Mouse (Mus musculus) ES-E14 (cell line): Measurements from ENCODE around the gene Ggt1. TPM values are rescaled to one million over a fixed set of nuclear protein-coding genes. Genes with fewer than 3 reads are reported as not detected.
"Not testable (repeated sequence)": the region's sequence is repeated elsewhere in the genome, so short reads cannot be mapped to it uniquely, and the experiment has no call there.

Experiments used
- DNase-seq: peaks from one replicate; pipeline ENCODE4 v3.0.0-alpha.2; 2013; ENCODE audit warnings: low read depth, low spot score
- H3K27ac ChIP-seq: 2 replicates; pipeline ENCODE4 v1.5.1; 2012; ENCODE audit warnings: low read depth, mild to moderate bottlenecking, low read length, moderate library complexity, mixed read lengths; ENCODE audit not compliant: poor library complexity, insufficient read depth, severe bottlenecking
- H3K36me3 ChIP-seq: 2 replicates; pipeline ENCODE4 v1.6.1; 2012; ENCODE audit warnings: mild to moderate bottlenecking, low read length, moderate library complexity, mixed read lengths; ENCODE audit not compliant: control insufficient read depth, poor library complexity, insufficient read depth, severe bottlenecking
- H3K4me1 ChIP-seq, 2 experiments: fragments of 150-350 bp in 1 of 2; sonication (generic) in 1 of 2; 2 replicates each; pipeline ENCODE4 v1.6.1; 2012; ENCODE audit warnings: low read length in 2 of 2, mild to moderate bottlenecking in 1 of 2, mixed read lengths in 1 of 2; ENCODE audit not compliant: control insufficient read depth in 2 of 2, insufficient read depth in 2 of 2, poor library complexity in 1 of 2
- H3K4me3 ChIP-seq, 2 experiments: fragments of 150-350 bp in 1 of 2; sonication (generic) in 1 of 2; 2 replicates each; pipeline ENCODE4 v1.5.1; 2012; ENCODE audit warnings: low read length in 2 of 2, low read depth in 1 of 2, mild to moderate bottlenecking in 1 of 2, mixed read lengths in 1 of 2; ENCODE audit not compliant: insufficient read depth in 1 of 2, poor library complexity in 1 of 2, severe bottlenecking in 1 of 2
- H3K9ac ChIP-seq: 2 replicates; pipeline ENCODE4 v1.6.1; 2012; ENCODE audit warnings: low read depth, mild to moderate bottlenecking, low read length, mixed read lengths; ENCODE audit not compliant: poor library complexity, insufficient read depth, severe bottlenecking
- H3K9me3 ChIP-seq: fragments of 150-350 bp; sonication (generic); 2 replicates; pipeline ENCODE4 v1.6.1; 2012; ENCODE audit warnings: low read depth, mild to moderate bottlenecking, low read length; ENCODE audit not compliant: control insufficient read depth, insufficient read depth
- CHD2 ChIP-seq: IDR thresholded peaks from 2 replicates; pipeline ENCODE4 v1.6.1; 2014; ENCODE audit warnings: mild to moderate bottlenecking, low read depth, low read length, inconsistent platforms
- HCFC1 ChIP-seq: IDR thresholded peaks from 2 replicates; pipeline ENCODE4 v1.6.1; 2012; ENCODE audit warnings: low read length, inconsistent platforms, borderline replicate concordance; ENCODE audit not compliant: insufficient read depth
- MAFK ChIP-seq: IDR thresholded peaks from 2 replicates; pipeline ENCODE4 v1.6.1; 2014; ENCODE audit warnings: mild to moderate bottlenecking, low read depth, low read length, inconsistent platforms; ENCODE audit not compliant: insufficient read depth
- ZC3H11A ChIP-seq: IDR thresholded peaks from 2 replicates; pipeline ENCODE4 v1.6.1; 2012; ENCODE audit warnings: low read depth, mild to moderate bottlenecking, inconsistent platforms, low read length, borderline replicate concordance
- ZNF384 ChIP-seq: IDR thresholded peaks from 2 replicates; pipeline ENCODE4 v1.6.1; 2012; ENCODE audit warnings: low read depth, low read length, inconsistent platforms
- in situ Hi-C, 2 experiments: fragments of 600-800 bp; cut with MboI; formaldehyde crosslinking; loops; one replicate each; pipeline ENCODE4 v1.15.1; 2025; ENCODE audit warnings: low sequenced_read_pairs in 2 of 2, inconsistent platforms in 1 of 2; ENCODE audit not compliant: unreplicated experiment in 2 of 2
- total RNA-seq: library from RNA; depleted of rRNA; stranded (reverse); fragments of 300-350 nt; gene quantifications from 2 replicates; pipeline ENCODE4 v1.2.3, GENCODE M21; 2012

The Ggt1 gene
- total RNA-seq, 1 experiment: 23.6 TPM

DNA sequence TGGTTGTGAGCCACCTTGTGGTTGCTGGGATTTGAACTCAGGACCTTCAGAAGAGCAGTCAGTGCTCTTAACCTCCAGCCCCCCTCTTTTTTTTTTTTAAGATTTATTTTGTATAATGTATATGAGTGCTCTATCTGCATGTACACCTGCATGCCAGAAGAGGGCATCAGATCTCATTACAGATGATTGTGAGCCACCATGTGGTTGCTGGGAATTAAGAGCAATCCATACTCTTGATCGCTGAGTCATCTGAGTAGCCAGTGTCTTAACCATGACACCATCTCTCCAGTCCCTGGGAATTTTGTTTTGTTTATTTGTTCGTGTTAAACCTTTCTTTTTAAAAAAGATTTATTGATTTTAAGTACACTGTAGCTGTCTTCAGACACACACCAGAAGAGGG lies 5.4 kb downstream of the Ggt1 start:
- in situ Hi-C loops: not testable (repeated sequence)

DNA sequence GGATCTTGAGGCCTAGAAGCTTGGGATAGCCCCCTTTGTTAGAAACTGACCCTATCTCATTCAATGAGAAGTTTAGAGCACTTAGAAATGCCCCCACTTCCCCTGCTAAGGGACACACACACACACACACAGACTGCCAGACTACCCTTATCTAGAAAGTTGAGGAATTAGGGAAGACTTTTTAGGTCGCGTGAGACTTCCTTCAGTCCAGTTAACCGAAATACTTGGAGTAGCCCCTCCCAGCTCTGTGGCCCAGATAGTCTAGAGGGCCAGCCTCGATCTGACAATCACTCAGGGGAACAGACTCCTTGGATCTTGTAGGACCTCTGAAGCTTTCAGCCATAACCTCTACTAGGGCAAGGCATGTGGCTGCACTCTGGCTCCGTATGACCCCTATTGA lies 6.6 kb downstream of the Ggt1 start:
- TF ChIP-seq ZNF384 (no peak), MAFK (no peak), HCFC1 (no peak), CHD2 (no peak), ZC3H11A (no peak)
- Histone ChIP-seq H3K9me3 (no peaks in the 10 kb centered on the region), H3K36me3 (no peaks in the 10 kb centered on the region), H3K4me3 (no peak overlapping the region; a peak in 1 of 4 replicates), H3K27ac (no peak overlapping the region), H3K9ac (no peak overlapping the region), H3K4me1 (peaks cover 8 to 24% of the 10 kb centered on the region in 2 experiments; a peak in 3 of 4 replicates)
- in situ Hi-C loops: no loop called here
- no peak for DNase-seq

More for the DNA sequence above, 5.4 kb downstream of the Ggt1 start:
- not testable (repeated sequence) for H3K27ac ChIP-seq, DNase-seq, H3K9ac ChIP-seq, H3K9me3 ChIP-seq, H3K36me3 ChIP-seq, H3K4me3 ChIP-seq
- peaks cover 12 to 28% of the 10 kb centered on the region in 2 experiments; a peak in 3 of 4 replicates for H3K4me1 ChIP-seq
- TF ChIP-seq ZNF384: 0 out of 2 replicates have a peak, but pooled peaks have one; percentile 11
- peak; percentile 72 for TF ChIP-seq MAFK

DNA sequence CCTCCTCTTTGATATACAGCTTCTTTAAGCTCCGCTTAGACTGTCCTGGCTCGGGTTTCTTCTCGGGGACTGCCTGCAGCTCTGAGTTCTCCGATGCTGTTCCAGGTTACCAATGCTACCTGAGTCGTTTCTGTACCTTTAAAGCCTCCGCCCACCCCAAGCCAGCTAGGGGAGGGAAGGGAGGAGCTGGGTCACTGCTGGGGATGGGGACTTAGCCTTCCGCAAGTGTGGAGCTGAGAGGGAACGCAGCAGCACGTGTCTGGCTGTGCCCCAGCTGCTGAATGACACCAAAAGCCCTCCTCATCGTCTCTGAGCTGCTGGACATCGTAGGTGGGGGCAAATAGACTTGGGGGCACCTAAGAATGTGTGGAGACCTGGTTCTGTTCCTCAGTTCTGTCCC lies 7.0 kb downstream of the Ggt1 start:
- H3K4me1 ChIP-seq: peaks cover 6 to 24% of the 10 kb centered on the region in 2 experiments; a peak in 3 of 4 replicates
- no peak for TF ChIP-seq MAFK
- no peak for TF ChIP-seq ZNF384
- TF ChIP-seq CHD2: no peak
- no peak for TF ChIP-seq HCFC1
- no peak for TF ChIP-seq ZC3H11A
- H3K27ac ChIP-seq: no peak overlapping the region
- no peak overlapping the region; the same call in 1 of the 2 replicates for H3K9ac ChIP-seq
- H3K36me3 ChIP-seq: no peaks in the 10 kb centered on the region
- in situ Hi-C loops: no loop called here
- H3K9me3 ChIP-seq: no peaks in the 10 kb centered on the region
- H3K4me3 ChIP-seq: peak overlapping the region in 1 of 2 experiments; percentile 29; a peak in 2 of 4 replicates
- no peak for DNase-seq

DNA sequence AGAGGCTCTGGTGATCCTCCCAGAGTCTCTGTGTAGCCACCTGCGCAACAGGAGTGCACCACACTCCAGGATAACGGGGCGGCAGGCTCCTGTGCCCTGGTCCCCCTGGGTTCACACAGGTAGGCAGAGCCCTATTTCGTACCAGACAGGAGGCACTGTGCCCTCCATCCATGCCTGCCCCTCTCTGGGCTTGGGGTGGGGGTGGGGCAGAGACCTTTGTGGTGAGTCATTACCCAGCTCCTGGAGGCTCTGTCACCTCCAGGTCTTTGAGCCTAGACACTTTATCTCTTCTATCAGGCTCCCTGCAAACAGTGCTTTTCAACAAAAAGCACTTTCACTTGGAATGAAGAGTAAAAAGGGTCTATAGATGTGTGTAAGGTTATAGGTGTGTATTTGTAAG lies 7.4 kb downstream of the Ggt1 start:
- H3K4me3 ChIP-seq: peak overlapping the region in 1 of 2 experiments; percentile 29; a peak in 2 of 4 replicates

More for the DNA sequence above, 7.4 kb downstream of the Ggt1 start:
- DNase-seq: no peak
- Histone ChIP-seq H3K9me3 (no peaks in the 10 kb centered on the region), H3K36me3 (no peaks in the 10 kb centered on the region), H3K9ac (no peak overlapping the region; the same call in 1 of the 2 replicates), H3K4me1 (peaks cover 2 to 23% of the 10 kb centered on the region in 2 experiments; a peak in 3 of 4 replicates), H3K27ac (no peak overlapping the region)
- in situ Hi-C loops: no loop called here
- no peak for TF ChIP-seq ZC3H11A
- TF ChIP-seq HCFC1: no peak
- TF ChIP-seq ZNF384: no peak
- TF ChIP-seq MAFK: no peak
- TF ChIP-seq CHD2: no peak
